Mouse (Mus musculus): Measurements from ENCODE around the gene Utrn. TPM values are rescaled to one million over a fixed set of nuclear protein-coding genes. Genes with fewer than 3 reads are reported as not detected.

Utrn gene
- 483 TPM for polyA plus RNA-seq (2017; shearing (Covaris generic))

GRCm38 (mm10) chr10:12869029-12869671 is at the start of gene Utrn:
TSS of gene Utrn (minus strand) at chr10:12869365.

Other genes starting within 250 kb of the Utrn start
- gene Stx11, start 94.9 kb upstream of the Utrn start, polyA plus RNA-seq (2017; shearing (Covaris generic)): 50.3 TPM
- gene Sf3b5, start 136.0 kb upstream of the Utrn start, polyA plus RNA-seq (2017; shearing (Covaris generic)): 34.9 TPM
- 11.1 TPM for gene Plagl1, start 191.1 kb upstream of the Utrn start, polyA plus RNA-seq (2017; shearing (Covaris generic))

All from inflammation-experienced regulatory T-cells, adult 16 weeks (primary cell).